Mouse (Mus musculus) neural tube, embryonic 11.5 days (tissue): ENCODE data around the gene Gm17545. TPM values are rescaled to one million over a fixed set of nuclear protein-coding genes. Genes with fewer than 3 reads are reported as not detected.

Source experiments
- ATAC-seq: fragments of 200-750 bp; cut with Nextera tagmentation; 2 replicates; pipeline ENCODE4 v1.8.0; 2017; ENCODE audit warnings: moderate number of reproducible peaks, mild to moderate bottlenecking, moderate TSS enrichment, moderate library complexity; ENCODE audit not compliant: insufficient read depth, low FRiP score, low TSS enrichment
- DNase-seq: peaks from one replicate; pipeline ENCODE4 v3.0.0-alpha.2; 2015; ENCODE audit warnings: low spot score
- H3K27ac ChIP-seq: fragments of 300-500 bp; sonication (generic); 2 replicates; pipeline ENCODE4 v1.5.1; 2014; ENCODE audit warnings: low read depth, mild to moderate bottlenecking, low read length
- H3K27me3 ChIP-seq: fragments of 300-500 bp; sonication (generic); 2 replicates; pipeline ENCODE4 v1.6.1; 2014; ENCODE audit warnings: mild to moderate bottlenecking, low read length, mixed read lengths; ENCODE audit not compliant: control insufficient read depth, insufficient read depth
- H3K36me3 ChIP-seq: fragments of 300-500 bp; sonication (generic); 2 replicates; pipeline ENCODE4 v1.6.1; 2014; ENCODE audit warnings: mild to moderate bottlenecking, low read length, moderate library complexity, mixed read lengths; ENCODE audit not compliant: control insufficient read depth, insufficient read depth
- H3K4me1 ChIP-seq: fragments of 300-500 bp; sonication (generic); 2 replicates; pipeline ENCODE4 v1.6.1; 2014; ENCODE audit warnings: low read length, mixed read lengths; ENCODE audit not compliant: control insufficient read depth, insufficient read depth
- H3K4me2 ChIP-seq: fragments of 300-500 bp; sonication (generic); 2 replicates; pipeline ENCODE4 v1.6.1; 2014; ENCODE audit warnings: low read depth, mild to moderate bottlenecking, moderate library complexity
- H3K4me3 ChIP-seq: fragments of 300-500 bp; sonication (generic); 2 replicates; pipeline ENCODE4 v1.5.1; 2014; ENCODE audit warnings: low read depth, low read length
- H3K9ac ChIP-seq: fragments of 300-500 bp; sonication (generic); 2 replicates; pipeline ENCODE4 v1.6.1; 2014; ENCODE audit warnings: mild to moderate bottlenecking, low read length
- H3K9me3 ChIP-seq: fragments of 300-500 bp; sonication (generic); 2 replicates; pipeline ENCODE4 v1.6.1; 2016; ENCODE audit warnings: low read length; ENCODE audit not compliant: control insufficient read depth
- WGBS: fragments of 180-500 bp; shearing (Covaris S2); extraction: QIAGEN DNeasy Blood & Tissue Kit; methylation state at CpG from one replicate; pipeline ENCODE4 v1.1.7; 2014; 5-methylcytosine and 5-hydroxymethylcytosine counted together
- polyA plus RNA-seq: library from polyadenylated mRNA; unstranded; fragments of >200 nt; fragmentation: Nextera tagmentation; extraction: Ambion mirVana; gene quantifications from 2 replicates; pipeline ENCODE4 v1.2.1, GENCODE M21; 2014

Gm17545 gene
- polyA plus RNA-seq, 1 experiment from 2014 or later = not detected

DNA sequence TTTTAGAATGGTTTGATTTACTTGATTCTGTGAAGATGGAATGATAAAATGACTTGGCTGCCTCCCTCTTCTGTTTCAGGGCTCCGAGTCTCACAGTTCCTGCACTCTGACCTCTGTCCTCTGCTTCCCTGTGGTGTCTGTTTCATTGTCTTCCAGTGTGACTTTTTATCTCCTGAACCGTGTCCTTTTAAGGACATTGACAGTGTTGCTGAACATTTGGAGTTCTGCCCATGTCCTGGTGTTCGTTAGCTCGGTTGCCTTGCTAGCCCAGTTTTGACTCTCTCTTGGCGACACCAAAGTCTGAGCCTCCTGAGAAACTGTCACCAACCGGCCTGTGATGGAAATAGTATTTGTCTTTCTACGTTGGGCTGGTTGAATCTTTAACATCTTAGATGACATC is 33.6 kb upstream of the Gm17545 start:
- no peak for DNase-seq
- no peaks in the 10 kb centered on the region for H3K27me3 ChIP-seq
- no peak overlapping the region for H3K4me3 ChIP-seq
- no peak for ATAC-seq
- no peak overlapping the region for H3K27ac ChIP-seq
- no peaks in the 10 kb centered on the region for H3K36me3 ChIP-seq
- no peak overlapping the region for H3K9ac ChIP-seq
- H3K9me3 ChIP-seq = no peaks in the 10 kb centered on the region
- no peaks in the 10 kb centered on the region for H3K4me1 ChIP-seq
- no peak overlapping the region for H3K4me2 ChIP-seq
- WGBS = 34% methylated on average over 7 of the region's 7 CpGs

DNA sequence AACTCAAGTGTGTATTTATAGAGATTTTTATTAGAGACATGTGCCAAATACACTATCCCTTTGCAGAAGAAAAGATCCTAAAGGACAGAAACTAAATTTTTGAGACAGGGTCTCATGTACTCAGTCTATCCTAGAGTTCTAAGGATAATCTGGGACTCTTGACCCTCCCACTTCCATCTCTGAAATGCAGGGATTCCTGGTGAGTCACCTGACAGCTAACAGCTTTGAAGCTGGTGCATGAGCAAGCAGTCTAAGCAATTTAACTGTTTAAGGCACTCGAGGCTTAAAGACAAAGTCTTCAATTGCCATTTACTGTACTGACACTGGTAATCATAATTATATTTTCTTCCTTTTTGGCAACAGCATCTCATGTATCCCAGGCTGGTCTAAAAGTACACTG is 31.5 kb upstream of the Gm17545 start:
- Histone ChIP-seq H3K9ac (no peak overlapping the region), H3K27me3 (no peaks in the 10 kb centered on the region), H3K4me2 (no peak overlapping the region), H3K9me3 (no peaks in the 10 kb centered on the region), H3K36me3 (no peaks in the 10 kb centered on the region), H3K4me1 (no peaks in the 10 kb centered on the region), H3K27ac (no peak overlapping the region), H3K4me3 (no peak overlapping the region)
- 58% methylated on average over 1 of the region's 1 CpGs for WGBS
- no peak for ATAC-seq
- no peak for DNase-seq

DNA sequence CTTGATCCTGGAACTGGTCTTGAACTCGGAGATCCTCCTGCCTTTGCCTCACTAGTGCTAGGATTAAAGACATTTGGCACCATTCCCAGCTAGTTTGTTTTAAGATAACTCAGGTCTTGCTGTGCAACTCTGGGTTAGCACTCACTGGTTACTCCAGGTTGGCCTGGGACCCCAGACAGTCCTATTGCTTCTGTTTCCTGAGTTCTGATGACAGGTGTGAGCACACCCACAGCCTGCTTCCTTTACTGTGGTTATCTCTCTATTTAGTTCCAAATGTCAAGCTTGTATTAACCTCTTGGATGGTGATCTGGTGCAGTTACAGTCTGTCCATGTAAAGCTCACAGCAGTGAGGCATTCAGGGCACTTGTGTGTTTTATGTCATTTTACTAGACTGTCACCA is 30.6 kb upstream of the Gm17545 start:
- no peak overlapping the region for H3K4me2 ChIP-seq
- no peaks in the 10 kb centered on the region for H3K9me3 ChIP-seq
- H3K27me3 ChIP-seq = no peaks in the 10 kb centered on the region
- no peaks in the 10 kb centered on the region for H3K36me3 ChIP-seq
- DNase-seq (no peak), ATAC-seq (no peak)
- H3K4me3 ChIP-seq = no peak overlapping the region
- H3K9ac ChIP-seq = no peak overlapping the region; the same call in 1 of the 2 replicates
- 95% methylated on average over 1 of the region's 1 CpGs for WGBS
- no peak overlapping the region for H3K27ac ChIP-seq
- no peaks in the 10 kb centered on the region for H3K4me1 ChIP-seq

DNA sequence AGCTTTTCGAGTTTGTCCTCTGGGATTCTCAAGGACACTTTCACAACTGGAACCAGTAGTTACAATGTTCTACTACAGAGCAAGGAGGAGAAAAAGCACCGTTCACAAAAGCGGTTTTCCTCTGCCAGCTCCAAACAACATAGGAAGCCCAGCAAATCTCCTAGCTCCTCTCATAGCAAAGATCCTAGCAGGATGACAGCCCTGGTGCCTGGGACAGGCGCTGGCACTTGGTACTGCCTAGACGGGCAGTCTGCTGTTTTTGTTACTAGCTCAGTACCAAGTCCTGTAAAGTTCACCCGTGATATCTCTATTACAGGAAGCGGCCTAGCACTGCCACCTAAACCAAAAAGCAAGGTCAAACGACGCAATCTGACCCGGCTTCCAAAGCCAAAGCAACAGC is 29.9 kb upstream of the Gm17545 start:
- no peak overlapping the region for H3K4me3 ChIP-seq
- H3K36me3 ChIP-seq = no peaks in the 10 kb centered on the region
- no peak overlapping the region for H3K27ac ChIP-seq
- no peaks in the 10 kb centered on the region for H3K4me1 ChIP-seq
- H3K9ac ChIP-seq = no peak overlapping the region
- no peak for DNase-seq
- no peak for ATAC-seq
- H3K4me2 ChIP-seq = no peak overlapping the region
- H3K9me3 ChIP-seq = no peaks in the 10 kb centered on the region
- no peaks in the 10 kb centered on the region for H3K27me3 ChIP-seq
- 88% methylated on average over 10 of the region's 10 CpGs for WGBS

GRCm38 (mm10) chr9:22424719-22425118 is 29.4 kb upstream of the Gm17545 start:
- H3K9me3 ChIP-seq = no peaks in the 10 kb centered on the region
- no peaks in the 10 kb centered on the region for H3K27me3 ChIP-seq
- WGBS = 95% methylated on average over 4 of the region's 4 CpGs
- no peaks in the 10 kb centered on the region for H3K4me1 ChIP-seq
- H3K4me2 ChIP-seq = no peak overlapping the region
- DNase-seq (no peak), ATAC-seq (no peak)
- no peaks in the 10 kb centered on the region for H3K36me3 ChIP-seq
- H3K9ac ChIP-seq = no peak overlapping the region
- H3K4me3 ChIP-seq = no peak overlapping the region
- H3K27ac ChIP-seq = no peak overlapping the region

DNA sequence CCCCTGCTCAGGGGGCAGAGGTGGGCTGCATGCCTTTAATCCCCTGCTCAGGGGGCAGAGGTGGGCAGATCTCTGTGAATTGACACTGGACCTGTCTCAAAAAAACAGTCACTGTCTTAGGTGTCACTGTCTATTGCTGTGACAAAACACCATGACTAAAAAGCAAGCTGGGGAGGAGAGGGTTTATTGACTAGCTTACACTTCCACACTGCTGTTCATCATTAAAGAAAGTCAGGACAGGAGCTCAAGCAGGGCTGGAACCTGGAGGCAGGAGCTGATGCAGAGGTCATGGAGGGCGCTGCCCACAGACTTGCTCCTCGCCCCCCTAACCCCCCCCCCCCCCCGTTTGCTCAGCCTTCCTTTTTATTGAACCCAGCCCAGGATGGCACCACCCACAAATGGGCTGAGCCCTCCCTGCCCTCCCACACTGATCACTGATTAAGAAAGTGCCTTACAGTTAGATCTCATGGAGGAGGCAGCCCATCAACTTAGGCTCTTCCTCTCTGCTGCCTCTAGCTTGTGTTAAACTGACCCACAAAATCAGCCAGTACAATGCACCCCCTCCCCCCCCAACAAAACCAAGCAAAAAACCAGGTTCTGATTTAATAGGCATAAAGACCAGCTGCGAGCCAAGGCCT is 25.9 kb upstream of the Gm17545 start:
- no peak overlapping the region for H3K27ac ChIP-seq
- H3K4me2 ChIP-seq = no peak overlapping the region
- H3K9ac ChIP-seq = no peak overlapping the region
- 37% methylated on average over 2 of the region's 4 CpGs for WGBS
- no peak overlapping the region for H3K4me3 ChIP-seq
- no peak for ATAC-seq
- DNase-seq = no peak
- no peaks in the 10 kb centered on the region for H3K9me3 ChIP-seq
- no peaks in the 10 kb centered on the region for H3K36me3 ChIP-seq
- no peaks in the 10 kb centered on the region for H3K27me3 ChIP-seq
- no peaks in the 10 kb centered on the region for H3K4me1 ChIP-seq

- Histone ChIP-seq H3K9ac (no peak overlapping the region), H3K27ac (no peak overlapping the region), H3K4me1 (no peaks in the 10 kb centered on the region), H3K9me3 (no peaks in the 10 kb centered on the region), H3K36me3 (no peaks in the 10 kb centered on the region), H3K27me3 (no peaks in the 10 kb centered on the region), H3K4me3 (no peak overlapping the region), H3K4me2 (no peak overlapping the region)
- ATAC-seq = no peak
- WGBS = 83% methylated on average over 14 of the region's 14 CpGs
- no peak for DNase-seq
These were observed 25.3 kb upstream of the Gm17545 start for GRCm38 (mm10) chr9:22428666-22429410.

DNA sequence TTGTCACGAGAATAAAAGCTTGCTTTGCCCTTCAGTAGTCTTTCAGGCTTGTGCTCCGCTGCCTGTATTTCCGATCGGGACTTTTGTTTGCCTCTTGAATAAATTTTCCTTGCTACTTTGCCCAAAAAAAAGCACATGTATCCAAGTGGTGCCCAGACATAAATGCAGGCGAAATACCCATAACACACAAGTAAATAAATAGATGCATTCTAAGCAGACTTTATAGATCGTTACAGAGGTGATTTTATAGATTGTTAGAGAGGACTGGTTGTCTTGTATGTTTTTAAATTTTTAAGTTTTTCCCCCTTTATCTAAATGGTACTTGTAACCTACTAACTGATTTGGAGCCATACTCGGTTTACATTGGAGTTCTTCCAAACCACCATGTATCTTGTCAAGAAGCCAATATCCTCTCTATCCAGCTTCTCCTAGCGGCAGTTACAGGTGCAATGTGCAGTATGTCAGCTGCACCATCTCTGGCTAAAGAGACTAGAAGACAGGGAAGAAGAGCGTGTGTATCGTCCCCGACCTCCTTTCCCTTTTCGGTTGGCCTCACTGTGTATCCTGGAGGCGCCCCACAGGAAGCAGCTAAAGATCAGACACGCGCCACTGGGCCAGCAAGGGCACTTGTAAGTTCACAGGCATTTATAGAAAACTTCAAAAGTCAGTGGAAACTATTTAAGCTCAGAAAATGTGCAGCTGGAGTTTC is 24.4 kb upstream of the Gm17545 start:
- H3K4me1 ChIP-seq = no peaks in the 10 kb centered on the region
- no peak overlapping the region for H3K9ac ChIP-seq
- ATAC-seq = no peak
- no peaks in the 10 kb centered on the region for H3K9me3 ChIP-seq
- no peaks in the 10 kb centered on the region for H3K27me3 ChIP-seq
- H3K4me3 ChIP-seq = no peak overlapping the region
- H3K36me3 ChIP-seq = no peaks in the 10 kb centered on the region
- DNase-seq = no peak
- no peak overlapping the region for H3K27ac ChIP-seq
- no peak overlapping the region for H3K4me2 ChIP-seq
- WGBS = 83% methylated on average over 15 of the region's 15 CpGs
